Mouse (Mus musculus) heart, postnatal 0 days (tissue): ENCODE measurements around the gene 2410004P03Rik. TPM values are rescaled to one million over a fixed set of nuclear protein-coding genes. Genes with fewer than 3 reads are reported as not detected.
"Not testable (repeated sequence)": the region's sequence is repeated elsewhere in the genome, so short reads cannot be mapped to it uniquely, and the experiment has no call there.

Experiments used
- ATAC-seq: fragments of 200-750 bp; cut with Nextera tagmentation; 2 replicates; pipeline ENCODE4 v1.8.0; 2017; ENCODE audit warnings: low read depth, moderate number of reproducible peaks, moderate library complexity; ENCODE audit not compliant: insufficient read depth
- DNase-seq: peaks from one replicate; pipeline ENCODE4 v3.0.0-alpha.2; 2016; ENCODE audit warnings: low spot score
- H3K27ac ChIP-seq: fragments of 300-500 bp; sonication (generic); 2 replicates; pipeline ENCODE4 v1.5.1; 2014; ENCODE audit warnings: low read depth, mild to moderate bottlenecking
- H3K27me3 ChIP-seq: fragments of 300-500 bp; sonication (generic); 2 replicates; pipeline ENCODE4 v1.6.1; 2014; ENCODE audit warnings: low read length, mixed read lengths; ENCODE audit not compliant: control insufficient read depth, insufficient read depth
- H3K36me3 ChIP-seq: fragments of 300-500 bp; sonication (generic); replicated peaks from 2 replicates; pipeline ENCODE4 v1.6.1; 2014; ENCODE audit warnings: low read length, mixed read lengths; ENCODE audit not compliant: control insufficient read depth, insufficient read depth
- H3K4me1 ChIP-seq: fragments of 300-500 bp; sonication (generic); 2 replicates; pipeline ENCODE4 v1.6.1; 2014; ENCODE audit warnings: antibody characterized with exemption; ENCODE audit not compliant: control insufficient read depth, insufficient read depth
- H3K4me2 ChIP-seq: fragments of 300-500 bp; sonication (generic); 2 replicates; pipeline ENCODE4 v1.6.1; 2014; ENCODE audit warnings: low read depth, mild to moderate bottlenecking, low read length, moderate library complexity
- H3K4me3 ChIP-seq: fragments of 300-500 bp; sonication (generic); 2 replicates; pipeline ENCODE4 v1.5.1; 2014; ENCODE audit warnings: low read depth, low read length
- H3K9ac ChIP-seq: fragments of 300-500 bp; sonication (generic); replicated peaks from 2 replicates; pipeline ENCODE4 v1.6.1; 2014; ENCODE audit warnings: low read depth, low read length, mixed read lengths
- H3K9me3 ChIP-seq: fragments of 300-500 bp; sonication (generic); replicated peaks from 2 replicates; pipeline ENCODE4 v1.6.1; 2016; ENCODE audit warnings: low read length; ENCODE audit not compliant: control insufficient read depth
- CTCF ChIP-seq: IDR thresholded peaks from 2 replicates; pipeline ENCODE4 v1.5.1; 2016; ENCODE audit warnings: antibody characterized with exemption, control low read depth, low read depth
- EP300 ChIP-seq: IDR thresholded peaks from 2 replicates; pipeline ENCODE4 v1.6.1; 2016; ENCODE audit warnings: antibody characterized with exemption, low read depth
- WGBS: fragments of 180-500 bp; shearing (Covaris S2); extraction: QIAGEN DNeasy Blood & Tissue Kit; methylation state at CpG from one replicate; pipeline ENCODE4 v1.1.7; 2014; 5-methylcytosine and 5-hydroxymethylcytosine counted together
- polyA plus RNA-seq: library from polyadenylated mRNA; unstranded; fragments of >200 nt; fragmentation: Nextera tagmentation; extraction: Ambion mirVana; gene quantifications from 2 replicates; pipeline ENCODE4 v1.2.1, GENCODE M21; 2015
- total RNA-seq: library from RNA; depleted of rRNA; stranded (reverse); fragments of >200 nt; gene quantifications from 2 replicates; pipeline ENCODE4 v1.2.3, GENCODE M21; 2014; ENCODE audit warnings: low replicate concordance

2410004P03Rik gene
- total and polyA plus RNA-seq, 2 experiments from 2014 or later: 0.20 TPM; not detected in 1

- no peak for ATAC-seq
- no peaks in the 10 kb centered on the region for H3K4me1 ChIP-seq
- H3K9me3 ChIP-seq: no peaks in the 10 kb centered on the region
- H3K9ac ChIP-seq: no peak overlapping the region
- no peak for TF ChIP-seq EP300
- TF ChIP-seq CTCF: no peak
- H3K27ac ChIP-seq: no peak overlapping the region
- no peaks in the 10 kb centered on the region for H3K27me3 ChIP-seq
- H3K4me3 ChIP-seq: no peak overlapping the region
- no peak for DNase-seq
- no peaks in the 10 kb centered on the region for H3K36me3 ChIP-seq
- 72% methylated on average over 5 of the region's 5 CpGs for WGBS
- H3K4me2 ChIP-seq: no peak overlapping the region
Observed at GRCm38 (mm10) chr12:17034671-17035070, 23.1 kb upstream of the 2410004P03Rik start.

- TF ChIP-seq EP300: no peak
- TF ChIP-seq CTCF: no peak
- Histone ChIP-seq H3K9ac (no peak overlapping the region), H3K4me1 (no peaks in the 10 kb centered on the region), H3K4me2 (no peak overlapping the region), H3K9me3 (no peaks in the 10 kb centered on the region), H3K36me3 (no peaks in the 10 kb centered on the region), H3K27me3 (no peaks in the 10 kb centered on the region), H3K4me3 (no peak overlapping the region), H3K27ac (no peak overlapping the region)
- DNase-seq: no peak
- no peak for ATAC-seq
- WGBS: 72% methylated on average over 9 of the region's 9 CpGs
Observed at GRCm38 (mm10) chr12:17033464-17033841, 21.9 kb upstream of the 2410004P03Rik start.

GRCm38 (mm10) chr12:17032694-17033463, 21.4 kb upstream of the 2410004P03Rik start:
- no peaks in the 10 kb centered on the region for H3K4me1 ChIP-seq
- ATAC-seq (no peak), DNase-seq (peak; percentile 58)
- 34% methylated on average over 13 of the region's 13 CpGs for WGBS
- H3K9me3 ChIP-seq: no peaks in the 10 kb centered on the region
- TF ChIP-seq EP300 (no peak), CTCF (peak; percentile 85)
- no peak overlapping the region for H3K27ac ChIP-seq
- no peaks in the 10 kb centered on the region for H3K27me3 ChIP-seq
- no peak overlapping the region; the same call in 1 of the 2 replicates for H3K4me3 ChIP-seq
- peak overlapping the region; percentile 23; the same call in 1 of the 2 replicates for H3K4me2 ChIP-seq
- no peak overlapping the region for H3K9ac ChIP-seq
- H3K36me3 ChIP-seq: no peaks in the 10 kb centered on the region

- H3K9me3 ChIP-seq: no peaks in the 10 kb centered on the region
- no peak for DNase-seq
- 87% methylated on average over 6 of the region's 6 CpGs for WGBS
- no peak overlapping the region for H3K9ac ChIP-seq
- H3K27me3 ChIP-seq: no peaks in the 10 kb centered on the region
- no peak overlapping the region for H3K4me2 ChIP-seq
- TF ChIP-seq CTCF (no peak), EP300 (no peak)
- no peak for ATAC-seq
- H3K4me1 ChIP-seq: no peaks in the 10 kb centered on the region
- H3K4me3 ChIP-seq: no peak overlapping the region
- no peaks in the 10 kb centered on the region for H3K36me3 ChIP-seq
- H3K27ac ChIP-seq: no peak overlapping the region
Observed at GRCm38 (mm10) chr12:17024554-17025110, 13.1 kb upstream of the 2410004P03Rik start.

GRCm38 (mm10) chr12:17022145-17022544, 10.6 kb upstream of the 2410004P03Rik start:
- no peaks in the 10 kb centered on the region for H3K9me3 ChIP-seq
- no peak overlapping the region for H3K4me3 ChIP-seq
- H3K4me1 ChIP-seq: no peaks in the 10 kb centered on the region
- no peaks in the 10 kb centered on the region for H3K36me3 ChIP-seq
- H3K27ac ChIP-seq: no peak overlapping the region
- DNase-seq (no peak), ATAC-seq (no peak)
- no peak overlapping the region for H3K4me2 ChIP-seq
- TF ChIP-seq EP300: no peak
- no peak for TF ChIP-seq CTCF
- no peak overlapping the region for H3K9ac ChIP-seq
- 88% methylated on average over 4 of the region's 4 CpGs for WGBS
- no peaks in the 10 kb centered on the region for H3K27me3 ChIP-seq

- H3K36me3 ChIP-seq, H3K4me3 ChIP-seq, ATAC-seq, H3K27me3 ChIP-seq, H3K9me3 ChIP-seq, DNase-seq, H3K4me1 ChIP-seq, H3K4me2 ChIP-seq, H3K27ac ChIP-seq, H3K9ac ChIP-seq: not testable (repeated sequence)
- WGBS: 66% methylated on average over 4 of the region's 4 CpGs
Observed at GRCm38 (mm10) chr12:17021125-17021524, 9.6 kb upstream of the 2410004P03Rik start.
